Mouse (Mus musculus) midbrain, embryonic 16.5 days (tissue): ENCODE measurements around the gene Flcn. TPM values are rescaled to one million over a fixed set of nuclear protein-coding genes. Genes with fewer than 3 reads are reported as not detected.

Source experiments
- ATAC-seq: fragments of 200-750 bp; cut with Nextera tagmentation; 2 replicates; pipeline ENCODE4 v1.8.0; 2017; ENCODE audit warnings: moderate TSS enrichment
- H3K27ac ChIP-seq: fragments of 300-500 bp; sonication (generic); 2 replicates; pipeline ENCODE4 v1.5.1; 2014; ENCODE audit warnings: mild to moderate bottlenecking, low read length, mixed read lengths
- H3K27me3 ChIP-seq: fragments of 300-500 bp; sonication (generic); 2 replicates; pipeline ENCODE4 v1.6.1; 2014; ENCODE audit warnings: low read depth, low read length, mixed read lengths; ENCODE audit not compliant: control insufficient read depth, insufficient read depth
- H3K36me3 ChIP-seq: fragments of 300-500 bp; sonication (generic); 2 replicates; pipeline ENCODE4 v1.6.1; 2014; ENCODE audit warnings: mild to moderate bottlenecking, low read length, moderate library complexity, mixed read lengths; ENCODE audit not compliant: control insufficient read depth, insufficient read depth
- H3K4me1 ChIP-seq: fragments of 300-500 bp; sonication (generic); 2 replicates; pipeline ENCODE4 v1.6.1; 2014; ENCODE audit warnings: mild to moderate bottlenecking, low read length, mixed read lengths; ENCODE audit not compliant: control insufficient read depth, insufficient read depth
- H3K4me2 ChIP-seq: fragments of 300-500 bp; sonication (generic); 2 replicates; pipeline ENCODE4 v1.6.1; 2014; ENCODE audit warnings: mild to moderate bottlenecking, low read length, mixed read lengths
- H3K4me3 ChIP-seq: fragments of 300-500 bp; sonication (generic); 2 replicates; pipeline ENCODE4 v1.5.1; 2014; ENCODE audit warnings: low read depth, mild to moderate bottlenecking, low read length, moderate library complexity, mixed read lengths
- H3K9ac ChIP-seq: fragments of 300-500 bp; sonication (generic); 2 replicates; pipeline ENCODE4 v1.6.1; 2014; ENCODE audit warnings: low read depth, low read length, mixed read lengths
- H3K9me3 ChIP-seq: fragments of 300-500 bp; sonication (generic); replicated peaks from 2 replicates; pipeline ENCODE4 v1.6.1; 2014; ENCODE audit warnings: mild to moderate bottlenecking, low read length, mixed read lengths; ENCODE audit not compliant: control insufficient read depth, poor library complexity, severe bottlenecking
- WGBS: fragments of 180-500 bp; shearing (Covaris S2); extraction: QIAGEN DNeasy Blood & Tissue Kit; methylation state at CpG from one replicate; pipeline ENCODE4 v1.1.7; 2014; 5-methylcytosine and 5-hydroxymethylcytosine counted together
- polyA plus RNA-seq: library from polyadenylated mRNA; unstranded; fragments of >200 nt; fragmentation: Nextera tagmentation; extraction: Ambion mirVana; gene quantifications from 2 replicates; pipeline ENCODE4 v1.2.1, GENCODE M21; 2015

The Flcn gene
- polyA plus RNA-seq, 1 experiment from 2014 or later = 45.2 TPM

DNA sequence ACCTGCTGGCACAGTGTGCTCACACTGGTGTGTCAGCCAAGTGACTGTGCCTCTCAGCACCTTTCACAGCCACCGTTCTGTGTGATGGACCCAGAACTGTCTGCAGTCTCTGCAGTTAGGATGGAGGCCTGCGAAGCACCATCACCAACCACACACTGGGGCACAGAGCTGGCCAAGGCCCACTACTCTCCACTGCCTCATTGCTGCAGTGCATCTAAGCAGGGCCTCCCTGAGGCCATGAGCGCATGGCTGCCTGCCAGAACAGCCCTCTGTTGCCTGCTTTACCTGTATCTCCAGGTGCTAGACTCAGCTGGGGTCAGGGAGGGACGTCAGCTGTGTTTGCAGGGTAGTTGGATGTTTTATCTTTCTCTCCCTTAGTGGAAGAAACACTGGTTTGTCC lies 65.4 kb downstream of the Flcn start:
- no peaks in the 10 kb centered on the region for H3K9me3 ChIP-seq
- no peak overlapping the region for H3K9ac ChIP-seq
- H3K27ac ChIP-seq = no peak overlapping the region
- H3K27me3 ChIP-seq = no peaks in the 10 kb centered on the region
- no peak for ATAC-seq
- no peak overlapping the region for H3K4me3 ChIP-seq
- H3K36me3 ChIP-seq = peaks cover 29% of the 10 kb centered on the region
- WGBS = 96% methylated on average over 4 of the region's 4 CpGs
- H3K4me2 ChIP-seq = no peak overlapping the region
- H3K4me1 ChIP-seq = no peaks in the 10 kb centered on the region

DNA sequence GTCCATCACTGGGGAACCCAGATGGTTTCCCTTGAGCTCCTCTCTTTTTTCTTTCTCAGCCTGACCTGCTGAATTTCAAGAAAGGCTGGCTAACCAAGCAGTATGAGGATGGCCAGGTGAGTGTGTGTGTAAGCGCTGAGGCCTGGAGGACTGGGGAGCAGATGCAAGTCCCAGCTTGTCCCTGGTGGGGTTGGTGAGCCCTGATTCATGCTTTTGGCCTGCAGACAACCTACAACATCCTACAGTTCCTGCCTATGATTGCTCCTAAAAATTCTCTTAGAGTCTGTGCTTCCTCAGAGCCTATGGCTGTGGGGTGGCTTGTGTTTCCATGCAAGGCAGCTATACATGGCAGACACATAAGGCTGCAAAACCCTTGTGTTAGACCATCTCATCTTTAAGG lies 66.1 kb downstream of the Flcn start:
- no peak overlapping the region for H3K9ac ChIP-seq
- no peaks in the 10 kb centered on the region for H3K4me1 ChIP-seq
- H3K4me2 ChIP-seq = no peak overlapping the region
- WGBS = 94% methylated on average over 1 of the region's 1 CpGs
- H3K4me3 ChIP-seq = no peak overlapping the region
- no peak overlapping the region for H3K27ac ChIP-seq
- no peaks in the 10 kb centered on the region for H3K27me3 ChIP-seq
- no peaks in the 10 kb centered on the region for H3K9me3 ChIP-seq
- ATAC-seq = no peak
- H3K36me3 ChIP-seq = peaks cover 29% of the 10 kb centered on the region

DNA sequence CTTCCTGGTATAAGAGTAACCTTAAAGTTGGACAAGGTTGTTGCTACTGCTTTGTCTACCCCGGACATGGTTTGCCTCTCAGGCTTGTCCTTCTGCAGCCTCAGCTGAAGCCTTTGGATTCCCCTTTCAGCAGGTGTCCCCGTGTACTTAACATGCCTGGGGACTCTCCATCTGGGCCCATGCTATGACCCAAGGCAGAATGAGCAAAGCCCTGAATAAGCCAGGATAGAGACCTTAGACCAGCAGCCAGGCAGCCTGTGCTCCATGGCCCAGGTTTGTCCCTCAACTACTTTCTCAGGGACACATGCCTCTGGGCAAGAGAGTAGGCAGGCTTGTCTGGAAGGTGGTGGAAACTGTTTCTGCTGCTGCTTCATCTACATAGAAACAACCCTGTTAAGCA lies 66.5 kb downstream of the Flcn start:
- Histone ChIP-seq H3K36me3 (peaks cover 28% of the 10 kb centered on the region), H3K4me2 (no peak overlapping the region), H3K27me3 (no peaks in the 10 kb centered on the region), H3K4me3 (no peak overlapping the region), H3K9me3 (no peaks in the 10 kb centered on the region), H3K27ac (no peak overlapping the region), H3K9ac (no peak overlapping the region), H3K4me1 (no peaks in the 10 kb centered on the region)
- WGBS = 94% methylated on average over 2 of the region's 2 CpGs
- ATAC-seq = no peak

DNA sequence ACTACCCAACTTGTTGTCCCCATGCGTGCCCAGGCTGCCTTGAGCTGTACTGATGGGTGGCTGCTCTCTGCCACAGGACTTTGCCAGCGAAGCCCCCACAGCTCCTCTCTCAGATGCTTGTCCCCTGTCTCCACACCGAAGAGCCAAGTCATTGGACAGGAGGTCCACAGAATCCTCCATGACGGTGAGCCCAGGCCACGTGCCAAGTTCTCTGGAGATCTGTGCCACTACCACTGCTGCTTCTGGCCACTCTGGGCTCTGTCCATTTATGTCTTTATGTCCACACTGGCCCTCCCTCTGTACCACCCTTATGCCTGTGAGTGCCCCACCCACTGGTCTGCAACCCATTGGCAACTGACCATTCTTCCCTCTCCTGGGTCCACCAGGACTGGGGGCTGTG lies 67.9 kb downstream of the Flcn start:
- Histone ChIP-seq H3K4me3 (no peak overlapping the region), H3K4me1 (no peaks in the 10 kb centered on the region), H3K9me3 (no peaks in the 10 kb centered on the region), H3K36me3 (peaks cover 38% of the 10 kb centered on the region), H3K4me2 (no peak overlapping the region), H3K27me3 (no peaks in the 10 kb centered on the region), H3K9ac (no peak overlapping the region), H3K27ac (no peak overlapping the region)
- 97% methylated on average over 5 of the region's 5 CpGs for WGBS
- ATAC-seq = no peak

Other genes with a start within 250 kb of the Flcn start
- not detected in 2 replicates for gene Olfr222, start 233.8 kb downstream of the Flcn start, polyA plus RNA-seq
- not detected in 2 replicates for gene Olfr223, start 216.7 kb downstream of the Flcn start, polyA plus RNA-seq
- 35.8 and 39.2 TPM in 2 replicates for gene Mprip, start 148.7 kb downstream of the Flcn start, polyA plus RNA-seq
- 13.4 and 19.4 TPM in 2 replicates for gene Pld6, start 22.4 kb downstream of the Flcn start, polyA plus RNA-seq
- gene Nt5m, start 29.4 kb upstream of the Flcn start, polyA plus RNA-seq = 68.5 and 75.8 TPM in 2 replicates
- 174 and 180 TPM in 2 replicates for gene Cops3, start 29.8 kb upstream of the Flcn start, polyA plus RNA-seq
- gene Med9, start 138.2 kb upstream of the Flcn start, polyA plus RNA-seq = 30.7 and 33.4 TPM in 2 replicates
- gene Rasd1, start 154.9 kb upstream of the Flcn start, polyA plus RNA-seq = 1.7 and 2.5 TPM in 2 replicates
- gene Pemt, start 236.5 kb upstream of the Flcn start, polyA plus RNA-seq = 7.6 and 9.4 TPM in 2 replicates